Mouse (Mus musculus) left cerebral cortex, postnatal 36 days (tissue): Measurements from ENCODE around the gene Fcer1g. TPM values are rescaled to one million over a fixed set of nuclear protein-coding genes. Genes with fewer than 3 reads are reported as not detected.
"Not testable (repeated sequence)": the region's sequence is repeated elsewhere in the genome, so short reads cannot be mapped to it uniquely, and the experiment has no call there.

Source experiments
- DNase-seq, 2 experiments: peaks; one replicate each; pipeline ENCODE4 v3.0.0; 2021 to 2022; ENCODE audit warnings: low spot score in 2 of 2, mixed read lengths in 1 of 2
- intact Hi-C: fragments of 180-260 bp; cut with DNase I; formaldehyde crosslinking; loops from one replicate; pipeline ENCODE4 v1.15.1; 2025
- total RNA-seq, 2 experiments: library from RNA; stranded (reverse); gene quantifications; 2 replicates each; pipeline ENCODE4 v1.2.3; 2021

Gene Fcer1g
- total RNA-seq, 2 experiments from 2014 or later, result 13.5 to 13.8 TPM

GRCm38 (mm10) chr1:171248386-171249226, 14.4 kb upstream of the Fcer1g start:
- no peak for DNase-seq
- intact Hi-C loops, result no loop called here

GRCm38 (mm10) chr1:171247916-171248315, 13.8 kb upstream of the Fcer1g start:
- DNase-seq, result no peak
- intact Hi-C loops, result no loop called here

GRCm38 (mm10) chr1:171247453-171247841, 13.3 kb upstream of the Fcer1g start:
- intact Hi-C loops, result no loop called here
- no peak for DNase-seq

- intact Hi-C loops, result no loop called here
- peak; percentile 97 to 98 for DNase-seq
Measured at GRCm38 (mm10) chr1:171246709-171247452, 12.7 kb upstream of the Fcer1g start.

- intact Hi-C loops, result no loop called here
- no peak for DNase-seq
Measured at GRCm38 (mm10) chr1:171245353-171245752, 11.2 kb upstream of the Fcer1g start.

- intact Hi-C loops, DNase-seq: not testable (repeated sequence)
Measured at GRCm38 (mm10) chr1:171241952-171242351, 7.8 kb upstream of the Fcer1g start.

GRCm38 (mm10) chr1:171240911-171241310, 6.7 kb upstream of the Fcer1g start:
- intact Hi-C loops, result no loop called here
- no peak for DNase-seq

- DNase-seq, result no peak
- intact Hi-C loops, result no loop called here
Measured at GRCm38 (mm10) chr1:171239992-171240744, 6.0 kb upstream of the Fcer1g start.

- intact Hi-C loops, result no loop called here
- DNase-seq, result peak in 1 of 2 experiments; percentile 29
Measured at GRCm38 (mm10) chr1:171238463-171238862, 4.3 kb upstream of the Fcer1g start.

- DNase-seq, result no peak
- intact Hi-C loops, result no loop called here
Measured at GRCm38 (mm10) chr1:171237438-171237837, 3.3 kb upstream of the Fcer1g start.

- intact Hi-C loops, result no loop called here
- no peak for DNase-seq
Measured at GRCm38 (mm10) chr1:171235791-171236190, 1.6 kb upstream of the Fcer1g start.

GRCm38 (mm10) chr1:171234538-171234937, 373 bp upstream of the Fcer1g start:
- intact Hi-C loops, result no loop called here

GRCm38 (mm10) chr1:171232800-171233730, 1.1 kb downstream of the Fcer1g start:
- intact Hi-C loops, result no loop called here
- no peak for DNase-seq

More at GRCm38 (mm10) chr1:171234538-171234937, 373 bp upstream of the Fcer1g start:
- no peak for DNase-seq

- intact Hi-C loops, result no loop called here
- DNase-seq, result no peak
Measured at GRCm38 (mm10) chr1:171232348-171232747, 1.8 kb downstream of the Fcer1g start.

- no peak for DNase-seq
- intact Hi-C loops, result no loop called here
Measured at GRCm38 (mm10) chr1:171231844-171232243, 2.3 kb downstream of the Fcer1g start.

- intact Hi-C loops, result no loop called here
Measured at GRCm38 (mm10) chr1:171230215-171230614, 4.0 kb downstream of the Fcer1g start.

GRCm38 (mm10) chr1:171229750-171230149, 4.4 kb downstream of the Fcer1g start:
- DNase-seq, result no peak
- intact Hi-C loops, result no loop called here

More at GRCm38 (mm10) chr1:171230215-171230614, 4.0 kb downstream of the Fcer1g start:
- DNase-seq, result no peak

GRCm38 (mm10) chr1:171227879-171228278, 6.3 kb downstream of the Fcer1g start:
- no peak for DNase-seq
- intact Hi-C loops, result no loop called here

- intact Hi-C loops, result no loop called here
- no peak for DNase-seq
Measured at GRCm38 (mm10) chr1:171226780-171227179, 7.4 kb downstream of the Fcer1g start.
